Mouse (Mus musculus) E14TG2a.4 (cell line): ENCODE measurements at regions not wholly inside any gene's neighbourhood (a gene's known extent, or its start where the extent isn't known, plus 50 kb on each side); places are given as distances from the start of the nearest gene placed in this dataset.

ENCODE experiments used
- CTCF ChIP-seq: conservative IDR thresholded peaks from 2 replicates; pipeline ENCODE4 v1.5.1; 2014; ENCODE audit warnings: low read length
- NANOG ChIP-seq: IDR thresholded peaks from 2 replicates; pipeline ENCODE4 v1.6.1; 2014; ENCODE audit warnings: borderline replicate concordance, low read length, mixed read lengths
- POU5F1 ChIP-seq: IDR thresholded peaks from 2 replicates; pipeline ENCODE4 v1.6.1; 2014; ENCODE audit warnings: low read length, borderline replicate concordance

DNA sequence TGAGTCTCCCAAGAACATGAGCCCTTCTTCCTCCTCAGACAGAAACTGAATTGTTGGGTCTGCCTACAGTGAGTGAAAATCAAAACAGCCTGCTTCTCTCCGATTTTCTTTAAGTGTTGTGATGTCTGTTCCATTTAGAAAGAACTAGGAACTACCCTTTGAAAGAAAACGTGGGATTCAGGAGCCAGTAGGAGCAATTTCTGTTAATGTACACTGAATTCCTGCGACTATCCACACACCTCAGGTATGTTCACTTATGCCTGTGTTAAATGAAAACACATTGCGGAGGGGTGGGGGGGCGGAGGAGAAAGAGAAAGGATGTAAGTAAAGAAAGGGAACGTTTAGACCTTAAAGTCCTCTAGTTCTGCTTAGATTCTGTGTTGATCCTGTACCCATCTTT, 167.9 kb upstream of the Clec14a start:
- no peak for TF ChIP-seq CTCF
- TF ChIP-seq POU5F1, result no peak
- no peak for TF ChIP-seq NANOG
